Mouse (Mus musculus) kidney, adult 18-20 months (tissue): Measurements from ENCODE around the gene Lyrm1.

ENCODE experiments used
- DNase-seq: peaks from one replicate; pipeline ENCODE4 v3.0.0; 2021

The Lyrm1 gene

DNA sequence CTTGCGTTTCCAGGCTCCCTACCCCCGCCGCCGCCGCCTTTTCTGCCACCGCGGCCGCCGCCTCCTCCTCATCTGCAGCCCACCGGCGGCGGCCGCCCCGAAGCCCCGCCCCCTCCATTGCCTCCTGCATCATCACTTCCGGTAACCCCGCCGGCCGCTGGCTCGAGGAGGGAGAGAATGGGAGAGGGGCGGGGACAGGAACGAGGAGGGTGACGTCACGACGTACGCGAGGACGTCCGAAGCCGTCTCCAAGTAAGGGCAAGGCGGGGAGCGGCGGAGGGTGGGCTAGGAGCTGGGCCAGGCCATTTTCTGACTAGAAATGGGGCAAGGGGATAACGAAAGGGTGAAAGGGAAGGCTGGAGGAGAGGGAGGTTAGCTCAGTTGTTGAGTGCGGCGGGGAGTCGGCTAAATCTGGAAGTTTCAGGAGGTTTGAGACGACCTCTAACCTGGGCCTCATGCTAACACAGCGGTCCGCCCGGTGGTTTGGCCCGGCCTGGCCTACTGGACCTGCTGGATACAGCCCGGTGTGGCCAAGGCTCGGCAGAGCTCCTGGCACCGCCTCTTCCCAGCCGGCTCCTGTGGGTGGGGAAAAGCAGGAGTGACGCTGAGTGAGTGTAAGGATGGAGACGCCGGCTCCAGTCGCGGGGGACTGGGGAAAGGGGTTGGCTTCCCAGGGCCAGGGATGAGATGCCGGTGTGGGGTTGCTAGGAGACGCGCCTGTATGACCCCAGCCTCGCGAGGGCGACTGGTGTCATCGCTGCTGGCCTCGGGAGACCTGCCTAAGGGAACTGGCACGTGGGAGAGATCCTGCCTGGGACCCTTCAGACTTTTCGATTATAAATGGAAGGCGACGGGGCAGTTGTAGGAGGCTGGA, at the start of gene Lyrm1, which contains the start of gene Dcun1d3:
Gene Lyrm1, plus strand, starts transcription at position 223 of the 874 bp plus-strand sequence.
Gene Dcun1d3, minus strand, starts transcription at position 660 of the 874 bp plus-strand sequence.
- DNase-seq = peak; percentile 97

GRCm38 (mm10) chr7:119847396-119847795, 48.3 kb upstream of the Lyrm1 start:
- DNase-seq = no peak

- DNase-seq = peak; percentile 86
These were observed 46.6 kb upstream of the Lyrm1 start for GRCm38 (mm10) chr7:119849096-119849495.

DNA sequence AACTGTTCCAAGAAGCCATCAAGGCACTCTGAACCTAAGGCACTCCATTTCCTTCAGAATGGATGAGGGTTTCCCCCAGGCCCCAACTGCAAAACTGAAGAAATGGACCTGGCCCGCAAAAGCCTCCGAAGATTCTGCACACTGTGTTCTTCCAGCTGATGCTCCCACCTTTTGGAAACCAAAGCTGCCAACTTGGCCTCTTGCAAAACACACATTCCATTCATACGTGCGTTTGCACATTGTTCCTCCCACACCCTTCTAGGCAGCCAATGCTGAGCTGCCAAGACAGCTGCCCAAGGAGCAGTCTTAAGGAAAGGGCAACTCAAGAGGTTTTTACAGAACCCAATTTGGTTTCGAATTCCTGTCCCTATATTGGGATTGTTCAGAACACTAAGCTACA, 44.9 kb upstream of the Lyrm1 start:
- peak; percentile 60 for DNase-seq

- DNase-seq = no peak
These were observed 43.2 kb upstream of the Lyrm1 start for GRCm38 (mm10) chr7:119852494-119852893.

GRCm38 (mm10) chr7:119853186-119853585, 42.5 kb upstream of the Lyrm1 start:
- DNase-seq = no peak

DNA sequence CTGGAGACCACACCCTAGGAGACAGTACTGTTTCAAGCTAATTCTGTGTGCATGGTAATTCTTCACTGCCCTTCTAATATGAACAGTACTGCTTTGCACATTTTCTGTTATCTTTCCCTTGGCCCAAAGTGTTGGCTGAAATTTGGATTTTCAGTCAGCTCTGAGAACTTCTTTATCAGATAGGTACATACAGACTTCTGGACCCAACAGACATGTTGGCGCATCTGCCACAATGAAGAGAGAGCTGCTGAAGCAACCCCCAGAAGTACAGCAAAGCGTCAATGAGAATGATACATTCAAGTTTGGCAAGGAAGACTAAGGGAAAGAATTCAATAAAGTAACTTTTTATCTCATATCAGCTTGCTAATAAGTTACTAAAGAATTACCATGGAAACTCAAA, 41.3 kb upstream of the Lyrm1 start:
- DNase-seq = no peak

- DNase-seq = no peak
These were observed 40.6 kb upstream of the Lyrm1 start for GRCm38 (mm10) chr7:119855031-119855430.

- no peak for DNase-seq
These were observed 36.2 kb upstream of the Lyrm1 start for GRCm38 (mm10) chr7:119859476-119859875.

GRCm38 (mm10) chr7:119860116-119860515, 35.5 kb upstream of the Lyrm1 start:
- no peak for DNase-seq

GRCm38 (mm10) chr7:119860554-119860953, 35.1 kb upstream of the Lyrm1 start:
- no peak for DNase-seq

DNA sequence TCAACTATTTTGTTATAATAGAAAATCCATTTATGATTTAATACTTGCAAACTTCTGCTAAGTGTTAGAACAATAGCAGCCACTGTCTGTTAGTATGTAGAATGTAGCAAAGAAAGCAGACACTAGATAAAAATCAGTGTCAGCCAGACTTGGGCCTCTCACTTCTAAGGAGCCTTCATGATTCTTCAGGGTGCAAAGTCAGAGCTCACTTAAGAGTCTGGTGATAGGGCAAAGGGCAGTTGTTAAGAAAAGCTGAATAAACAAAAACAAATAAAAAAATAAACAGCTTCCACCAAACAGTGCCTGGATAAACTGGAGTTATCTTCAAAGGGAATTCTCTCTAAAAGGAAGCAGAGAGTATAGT, 34.7 kb upstream of the Lyrm1 start:
- no peak for DNase-seq

DNA sequence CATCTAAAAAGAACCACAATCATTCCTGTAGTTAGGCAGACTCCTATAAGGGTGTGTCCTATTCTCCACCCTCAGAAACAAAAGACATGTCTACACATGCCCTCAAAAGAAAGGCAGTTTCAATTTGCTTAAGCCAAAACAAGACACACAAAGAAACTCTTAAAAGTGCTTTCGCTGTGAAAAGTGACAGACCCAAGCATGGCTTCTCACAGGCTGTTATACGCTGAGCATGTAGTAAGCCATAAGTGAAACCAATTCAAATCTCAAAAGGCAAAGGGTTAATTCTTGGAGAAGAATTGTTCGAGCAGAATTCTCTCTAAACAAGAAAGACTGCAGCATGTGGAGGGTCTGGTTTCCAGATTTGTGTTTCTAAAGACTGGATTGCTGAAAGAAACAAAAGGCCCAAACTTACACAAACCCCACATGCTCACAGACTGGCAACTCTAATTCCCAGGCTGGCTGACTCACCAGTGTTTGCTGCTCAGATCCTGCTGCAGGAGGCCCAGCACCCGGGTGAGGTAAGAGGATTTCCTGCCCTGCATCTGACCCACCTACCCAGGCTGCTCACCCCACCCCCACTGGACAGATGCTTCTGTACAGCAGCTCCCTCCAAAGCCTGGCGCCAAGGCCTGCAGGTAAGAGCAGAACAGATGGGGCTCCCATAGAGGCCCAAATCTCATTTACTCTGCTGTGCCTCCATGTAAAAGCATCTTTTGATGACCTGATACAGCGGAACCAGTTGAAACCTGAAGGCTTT, 34.1 kb upstream of the Lyrm1 start:
- no peak for DNase-seq

DNA sequence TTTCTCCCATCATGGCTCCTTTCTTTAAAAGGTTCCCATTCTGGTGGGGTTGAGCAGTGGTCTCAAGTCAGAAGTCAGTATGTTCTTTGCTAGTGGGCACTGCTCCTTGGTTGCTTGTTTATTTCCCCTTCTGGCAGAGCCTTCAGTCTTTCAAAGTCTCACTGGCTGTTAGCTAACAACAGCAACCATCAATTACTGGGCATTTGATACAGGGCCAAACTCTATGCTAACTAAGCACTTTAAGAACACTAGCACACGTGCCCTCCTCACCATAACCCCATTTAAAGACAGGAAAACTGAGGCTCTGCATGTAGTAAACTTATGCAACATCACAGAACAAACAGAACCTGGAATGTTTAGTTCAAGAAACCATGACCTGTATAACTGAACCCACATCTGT, 33.5 kb upstream of the Lyrm1 start:
- DNase-seq = no peak

GRCm38 (mm10) chr7:119864500-119864899, 31.2 kb upstream of the Lyrm1 start:
- no peak for DNase-seq

DNA sequence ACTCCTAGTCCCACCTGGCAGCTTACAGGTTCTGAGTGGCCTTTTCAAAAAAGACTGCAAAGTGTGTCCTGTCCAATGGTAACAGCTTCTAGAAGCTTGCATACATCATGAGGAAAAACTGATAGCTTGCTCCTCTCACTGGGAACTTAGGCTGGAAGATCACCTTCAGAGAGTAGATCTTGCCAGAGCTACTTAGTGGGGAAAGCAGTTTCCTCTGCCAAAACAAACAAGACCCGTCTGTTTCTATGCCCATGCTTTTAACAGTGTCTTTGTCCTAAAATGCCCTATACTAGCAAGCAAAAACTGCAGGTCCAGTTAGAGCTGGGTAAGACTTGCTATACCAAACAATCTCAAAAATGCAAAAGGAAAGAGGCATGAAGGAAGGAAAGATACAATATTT, 29.5 kb upstream of the Lyrm1 start:
- DNase-seq = no peak

GRCm38 (mm10) chr7:119872204-119872603, 23.5 kb upstream of the Lyrm1 start:
- DNase-seq = no peak

DNA sequence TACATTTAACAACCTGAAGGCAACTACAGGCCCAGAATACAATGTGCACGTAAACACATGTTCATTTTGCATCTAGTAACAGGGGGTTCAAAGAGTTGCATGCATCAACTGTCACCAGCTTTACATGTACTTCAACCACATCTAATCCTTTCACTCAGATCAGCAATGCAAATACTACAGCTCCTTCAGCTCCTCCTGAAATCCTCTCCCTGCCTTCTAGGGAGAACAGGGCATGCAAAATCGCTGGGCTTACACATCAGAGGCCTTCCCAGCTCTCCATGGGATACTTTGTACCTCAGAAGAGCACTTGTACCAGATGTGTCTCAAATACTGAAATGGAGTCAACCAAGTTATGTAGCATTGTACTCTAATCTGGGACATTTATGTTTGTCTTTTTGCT, 22.6 kb upstream of the Lyrm1 start:
- no peak for DNase-seq

- peak; percentile 53 for DNase-seq
These were observed 19.8 kb upstream of the Lyrm1 start for GRCm38 (mm10) chr7:119875776-119876440.

- no peak for DNase-seq
These were observed 16.5 kb upstream of the Lyrm1 start for GRCm38 (mm10) chr7:119879171-119879570.

GRCm38 (mm10) chr7:119880345-119880744, 15.3 kb upstream of the Lyrm1 start:
- DNase-seq = no peak

DNA sequence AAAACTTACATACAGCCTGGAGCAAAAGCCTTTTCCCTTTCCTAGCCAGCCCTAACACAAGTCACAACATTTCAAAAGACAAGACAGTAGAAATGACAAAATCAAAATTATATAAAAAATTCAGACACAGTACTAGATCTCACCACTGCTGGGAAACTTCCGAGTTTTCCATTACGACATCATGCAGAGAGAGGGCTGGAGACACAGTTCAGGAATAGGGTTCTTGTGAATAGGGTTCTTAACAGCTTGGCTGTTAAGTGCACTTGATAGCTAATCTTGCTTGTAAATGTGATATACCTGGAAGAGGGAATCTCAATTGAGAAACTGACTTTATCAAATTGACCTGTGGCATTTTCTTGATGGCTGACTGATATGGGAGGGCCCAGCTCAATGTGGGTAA, 14.4 kb upstream of the Lyrm1 start:
- no peak for DNase-seq

GRCm38 (mm10) chr7:119887887-119888286, 7.8 kb upstream of the Lyrm1 start:
- DNase-seq = no peak

DNA sequence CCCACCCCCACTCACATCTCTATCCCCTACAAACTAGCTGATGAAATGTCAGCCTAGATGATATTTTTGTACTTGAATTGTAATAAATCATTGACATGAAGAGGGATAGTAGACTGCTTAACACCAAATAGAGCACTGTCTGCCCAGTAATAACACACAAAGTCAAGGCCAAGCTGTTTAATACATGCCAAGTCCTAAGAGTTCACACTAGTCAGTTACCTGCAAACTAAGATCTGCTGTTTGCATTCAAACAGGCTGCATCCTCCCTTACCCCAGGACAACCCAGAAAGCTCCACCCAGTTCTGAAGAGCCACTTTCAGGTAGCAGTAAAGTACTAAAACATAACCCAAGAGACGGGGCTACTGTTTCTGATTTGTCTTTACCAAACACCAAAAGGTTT, 3.5 kb upstream of the Lyrm1 start:
- no peak for DNase-seq
